ENCODE assay signal across 23 mouse cellular contexts in genomic region chr8:80850013-80850412, GRCm38 (mm10).
"Had no signal": no experiment of that assay in that cellular context is flagged by ENCODE, and none has a peak within 500 bp of the region (broad histone marks: within the 10 kb centered on the region; RNA-seq: fewer than 3 reads in every experiment).

No protein-coding gene starts in this region.

- ATAC-seq: hindbrain, postnatal 0 days; intestine, embryonic 16.5 days had no signal

- H3K9ac ChIP-seq: heart, embryonic 12.5 days; hindbrain, embryonic 13.5 days; hindbrain, embryonic 15.5 days; kidney, embryonic 15.5 days; liver, embryonic 13.5 days; liver, embryonic 15.5 days had no signal

- H3K4me2 ChIP-seq: heart, embryonic 12.5 days; hindbrain, embryonic 13.5 days; hindbrain, embryonic 15.5 days; kidney, embryonic 15.5 days; liver, embryonic 11.5 days; liver, embryonic 13.5 days; liver, embryonic 15.5 days had no signal

- H3K9me3 ChIP-seq: heart, embryonic 12.5 days; hindbrain, embryonic 13.5 days; hindbrain, embryonic 15.5 days; kidney, embryonic 15.5 days; liver, embryonic 13.5 days; liver, embryonic 15.5 days had no signal

- H3K27ac ChIP-seq: gastrocnemius, adult 2 months; heart, adult 2 months; hindbrain, embryonic 13.5 days; hindbrain, embryonic 15.5 days; hindbrain, postnatal 0 days; kidney, embryonic 15.5 days; kidney, postnatal 0 days; left cerebral cortex, adult 2 months; liver, embryonic 13.5 days; liver, embryonic 15.5 days had no signal

- H3K36me3 ChIP-seq: hindbrain, embryonic 13.5 days; hindbrain, embryonic 15.5 days; kidney, embryonic 15.5 days had no signal

- DNase-seq: gastrocnemius, adult 2 months; gastrocnemius, postnatal 10 days; gastrocnemius, postnatal 25 days; heart, adult 2 months; heart, postnatal 10 days; heart, postnatal 36 days; kidney, adult 11 months; kidney, adult 2 months; kidney, adult 9 months; kidney, postnatal 14 days; kidney, postnatal 36 days; liver; liver, embryonic 13.5 days had no signal

- H3K4me3 ChIP-seq: gastrocnemius, adult 2 months; heart, adult 2 months; heart, embryonic 12.5 days; hindbrain, embryonic 13.5 days; hindbrain, embryonic 15.5 days; kidney, embryonic 15.5 days; left cerebral cortex, adult 2 months; liver, embryonic 13.5 days; liver, embryonic 15.5 days had no signal

- H3K27me3 ChIP-seq: heart, embryonic 12.5 days; hindbrain, embryonic 13.5 days; hindbrain, embryonic 15.5 days; kidney, embryonic 15.5 days; liver, embryonic 13.5 days; liver, embryonic 15.5 days had no signal
